In genomic region chr5:37650681-37651211, GRCm38 (mm10) we compare ENCODE assay signal across 12 mouse cellular contexts.
DNase-seq lines count a peak whose midpoint lies in the region; ATAC-seq and TF ChIP-seq lines count a peak whose summit lies in the region.
"Had no signal": no experiment of that assay in that cellular context is flagged by ENCODE, and none has a peak within 500 bp of the region (broad histone marks: within the 10 kb centered on the region; RNA-seq: fewer than 3 reads in every experiment).

No protein-coding gene starts in this region.

- ATAC-seq in lung, embryonic 14.5 days (ENCODE audit: insufficient read depth): peak; percentile 52; the same call in 1 of the 2 replicates
- peak; percentile 70 for ATAC-seq in intestine, embryonic 14.5 days (replicated peaks; ENCODE audit: low FRiP score, low TSS enrichment, low read depth)
- peak; percentile 93 for ATAC-seq in kidney, embryonic 15.5 days (replicated peaks; ENCODE audit: low FRiP score)
- ATAC-seq in liver, postnatal 0 days: peak; percentile 86

- H3K9ac ChIP-seq in lung, embryonic 14.5 days: no peak overlapping the region
- H3K9ac ChIP-seq in intestine, embryonic 14.5 days (ENCODE audit: low read length): no peak overlapping the region
- no peak overlapping the region for H3K9ac ChIP-seq in kidney, embryonic 15.5 days
- no peak overlapping the region for H3K9ac ChIP-seq in liver, postnatal 0 days (replicated peaks)
- H3K9ac ChIP-seq: limb, embryonic 15.5 days had no signal

- no peak for TF ChIP-seq CTCF in lung, embryonic 14.5 days (IDR thresholded peaks at IDR 0.05; ENCODE audit: low read depth)
- TF ChIP-seq CTCF in liver, postnatal 0 days (IDR thresholded peaks at IDR 0.05; ENCODE audit: low read depth): no peak

- H3K27ac ChIP-seq in lung, embryonic 14.5 days (ENCODE audit: low read depth): no peak overlapping the region
- no peak overlapping the region for H3K27ac ChIP-seq in intestine, embryonic 14.5 days (ENCODE audit: low read depth)
- peak overlapping the region; percentile 82 for H3K27ac ChIP-seq in kidney, embryonic 15.5 days
- peak overlapping the region; percentile 61 for H3K27ac ChIP-seq in liver, postnatal 0 days (ENCODE audit: low read depth)
- H3K27ac ChIP-seq: limb, embryonic 15.5 days had no signal

- H3K27me3 ChIP-seq in lung, embryonic 14.5 days (ENCODE audit: insufficient read depth, low read length): no peaks in the 10 kb centered on the region
- H3K27me3 ChIP-seq in intestine, embryonic 14.5 days (replicated peaks; ENCODE audit: control insufficient read depth, insufficient read depth, low read length): no peaks in the 10 kb centered on the region
- H3K27me3 ChIP-seq in kidney, embryonic 15.5 days: no peaks in the 10 kb centered on the region
- H3K27me3 ChIP-seq in liver, postnatal 0 days (ENCODE audit: insufficient read depth, low read length): no peaks in the 10 kb centered on the region
- H3K27me3 ChIP-seq: limb, embryonic 15.5 days had no signal

- no peaks in the 10 kb centered on the region for H3K36me3 ChIP-seq in lung, embryonic 14.5 days (ENCODE audit: insufficient read depth)
- no peaks in the 10 kb centered on the region for H3K36me3 ChIP-seq in intestine, embryonic 14.5 days (ENCODE audit: control insufficient read depth, insufficient read depth, low read length)
- no peaks in the 10 kb centered on the region for H3K36me3 ChIP-seq in kidney, embryonic 15.5 days
- H3K36me3 ChIP-seq in liver, postnatal 0 days (replicated peaks; ENCODE audit: insufficient read depth, low read length): no peaks in the 10 kb centered on the region
- H3K36me3 ChIP-seq: limb, embryonic 15.5 days had no signal

- H3K4me1 ChIP-seq in lung, embryonic 14.5 days (ENCODE audit: insufficient read depth): 0 out of 2 replicates have a peak, but pooled peaks cover 2% of the 10 kb centered on the region
- no peaks in the 10 kb centered on the region for H3K4me1 ChIP-seq in intestine, embryonic 14.5 days (replicated peaks; ENCODE audit: control insufficient read depth, insufficient read depth, low read length)
- peaks cover 7% of the 10 kb centered on the region; the same call in 1 of the 2 replicates for H3K4me1 ChIP-seq in kidney, embryonic 15.5 days
- 0 out of 2 replicates have a peak, but pooled peaks cover 6% of the 10 kb centered on the region for H3K4me1 ChIP-seq in liver, postnatal 0 days (ENCODE audit: insufficient read depth)
- H3K4me1 ChIP-seq: limb, embryonic 15.5 days had no signal

- peak; percentile 62 for DNase-seq in lung, embryonic 14.5 days
- DNase-seq in lung, adult 18-20 months: no peak
- no peak for DNase-seq in intestine, embryonic 14.5 days (ENCODE audit: low spot score)
- no peak for DNase-seq in liver, postnatal 0 days
- DNase-seq in cerebellum, postnatal 4 days (ENCODE audit: low spot score in 2 of 2): no peak
- no peak for DNase-seq in left cerebral cortex, postnatal 4 days
- DNase-seq in right cerebral cortex, postnatal 25 days: no peak
- DNase-seq: adrenal gland, postnatal 25 days; cerebellum, adult 18-20 months; thymus, postnatal 4 days had no signal

- intact Hi-C loops in left cerebral cortex, postnatal 4 days (cut with DNase I): no loop called here

- no peak for TF ChIP-seq EP300 in liver, postnatal 0 days (IDR thresholded peaks at IDR 0.05; ENCODE audit: low read depth)

- H3K9me3 ChIP-seq in lung, embryonic 14.5 days (ENCODE audit: low read depth, low read length): no peaks in the 10 kb centered on the region
- no peaks in the 10 kb centered on the region for H3K9me3 ChIP-seq in intestine, embryonic 14.5 days (ENCODE audit: control insufficient read depth, low read length)
- no peaks in the 10 kb centered on the region for H3K9me3 ChIP-seq in kidney, embryonic 15.5 days (replicated peaks)
- H3K9me3 ChIP-seq in liver, postnatal 0 days (ENCODE audit: low read length): no peaks in the 10 kb centered on the region; the same call in 1 of the 2 replicates
- H3K9me3 ChIP-seq: limb, embryonic 15.5 days had no signal

- no peak overlapping the region for H3K4me2 ChIP-seq in lung, embryonic 14.5 days
- no peak overlapping the region for H3K4me2 ChIP-seq in intestine, embryonic 14.5 days (ENCODE audit: low read length)
- H3K4me2 ChIP-seq in kidney, embryonic 15.5 days: peak overlapping the region; percentile 14; the same call in 1 of the 2 replicates
- H3K4me2 ChIP-seq in liver, postnatal 0 days (ENCODE audit: low read depth, low read length): peak overlapping the region; percentile 19; the same call in 1 of the 2 replicates
- H3K4me2 ChIP-seq: limb, embryonic 15.5 days had no signal

- WGBS in lung, embryonic 14.5 days: 43% methylated on average over 10 of the region's 10 CpGs
- 61% methylated on average over 10 of the region's 10 CpGs for WGBS in intestine, embryonic 14.5 days
- WGBS in kidney, embryonic 15.5 days: 51% methylated on average over 10 of the region's 10 CpGs
- WGBS in liver, postnatal 0 days (ENCODE audit: insufficient replicate concordance): 50% methylated on average over 10 of the region's 10 CpGs

- H3K4me3 ChIP-seq in lung, embryonic 14.5 days (ENCODE audit: low read depth, low read length): no peak overlapping the region
- no peak overlapping the region for H3K4me3 ChIP-seq in intestine, embryonic 14.5 days (ENCODE audit: low read depth, low read length)
- no peak overlapping the region for H3K4me3 ChIP-seq in kidney, embryonic 15.5 days (replicated peaks)
- no peak overlapping the region for H3K4me3 ChIP-seq in liver, postnatal 0 days (ENCODE audit: low read depth, low read length)
- H3K4me3 ChIP-seq: limb, embryonic 15.5 days had no signal

Comparison
In these comparisons a context has a peak if more than half of its experiments do, and no peak if none do; other contexts are left out.
1. H3K27ac ChIP-seq: peak in kidney, embryonic 15.5 days (single experiment) and liver, postnatal 0 days (single experiment); none in lung, embryonic 14.5 days (single experiment) and intestine, embryonic 14.5 days (single experiment).
2. H3K4me2 ChIP-seq: peak in kidney, embryonic 15.5 days (single experiment) and liver, postnatal 0 days (single experiment); none in lung, embryonic 14.5 days (single experiment) and intestine, embryonic 14.5 days (single experiment).
3. Peak in every context shown above with its lines, with median percentiles within 50 percentile points of each other: ATAC-seq.